Mouse (Mus musculus) small intestine, adult 2 months (tissue): Measurements from ENCODE around the gene Ppp4r4. TPM values are rescaled to one million over a fixed set of nuclear protein-coding genes. Genes with fewer than 3 reads are reported as not detected.

Source experiments
- H3K27ac ChIP-seq: fragments of 200-500 bp; 2 replicates; pipeline ENCODE4 v1.5.1; 2012; ENCODE audit warnings: low read depth, low read length, control low read depth, inconsistent platforms; ENCODE audit not compliant: insufficient read depth
- H3K27me3 ChIP-seq: fragments of 200-500 bp; 2 replicates; pipeline ENCODE4 v1.6.1; 2012; ENCODE audit warnings: mild to moderate bottlenecking, moderate library complexity, low read length, inconsistent platforms; ENCODE audit not compliant: control insufficient read depth, insufficient read depth
- H3K36me3 ChIP-seq: fragments of 200-500 bp; 2 replicates; pipeline ENCODE4 v1.6.1; 2012; ENCODE audit warnings: mild to moderate bottlenecking, low read length, control low read depth, inconsistent platforms; ENCODE audit not compliant: control insufficient read depth, insufficient read depth
- H3K4me1 ChIP-seq: fragments of 200-500 bp; 2 replicates; pipeline ENCODE4 v1.6.1; 2012; ENCODE audit warnings: low read length, inconsistent platforms, mixed read lengths; ENCODE audit not compliant: control insufficient read depth, insufficient read depth, insufficient read length
- H3K4me3 ChIP-seq: fragments of 200-500 bp; 2 replicates; pipeline ENCODE4 v1.5.1; 2012; ENCODE audit warnings: low read depth, mild to moderate bottlenecking, control low read depth, inconsistent platforms, low read length, moderate library complexity
- CTCF ChIP-seq: fragments of 200-500 bp; IDR thresholded peaks from 2 replicates; pipeline ENCODE4 v1.5.1; 2012; ENCODE audit warnings: low read depth, mild to moderate bottlenecking, control low read depth, inconsistent platforms, low read length, moderate library complexity, mixed read lengths; ENCODE audit not compliant: insufficient replicate concordance, insufficient read length; ENCODE audit errors: extremely low read depth
- POLR2A ChIP-seq: fragments of 200-500 bp; IDR thresholded peaks from 2 replicates; pipeline ENCODE4 v1.6.1; 2012; ENCODE audit warnings: low read depth, mild to moderate bottlenecking, control low read depth, inconsistent platforms, low read length, moderate library complexity
- WGBS: fragments of 180-500 bp; shearing (Covaris S2); methylation state at CpG from one replicate; pipeline ENCODE4 v1.1.7; 2018; 5-methylcytosine and 5-hydroxymethylcytosine counted together
- polyA plus RNA-seq: library from polyadenylated mRNA; depleted of rRNA; stranded (reverse); fragments of >200 nt; gene quantifications from 2 replicates; pipeline ENCODE4 v1.2.3, GENCODE M21; 2012

The Ppp4r4 gene
- polyA plus RNA-seq, 1 experiment: 0.24 TPM

DNA sequence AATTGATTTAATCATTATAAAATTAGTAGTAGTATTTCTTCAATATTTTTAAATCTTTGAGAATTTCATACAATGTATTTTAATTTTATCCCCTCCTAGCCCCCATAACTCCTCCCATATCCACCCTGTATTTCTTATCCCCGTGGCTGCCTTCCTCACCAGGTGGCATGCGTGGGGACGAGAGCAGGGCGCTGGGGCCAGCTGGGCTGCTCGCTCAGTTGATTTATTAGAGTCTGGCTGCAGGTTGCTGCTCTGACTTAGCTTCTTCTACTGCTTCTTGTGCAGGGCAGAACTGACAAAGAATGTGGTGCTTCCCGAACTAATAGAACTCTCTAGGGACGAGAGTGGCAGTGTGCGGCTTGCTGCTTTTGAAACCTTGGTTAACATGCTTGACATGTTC is 51.7 kb downstream of the Ppp4r4 start:
- Histone ChIP-seq H3K27me3 (no peaks in the 10 kb centered on the region; the same call in 1 of the 2 replicates), H3K4me3 (no peak overlapping the region), H3K4me1 (no peaks in the 10 kb centered on the region), H3K36me3 (no peaks in the 10 kb centered on the region), H3K27ac (no peak overlapping the region)
- TF ChIP-seq POLR2A: no peak
- no peak for TF ChIP-seq CTCF
- 83% methylated on average over 8 of the region's 8 CpGs for WGBS

DNA sequence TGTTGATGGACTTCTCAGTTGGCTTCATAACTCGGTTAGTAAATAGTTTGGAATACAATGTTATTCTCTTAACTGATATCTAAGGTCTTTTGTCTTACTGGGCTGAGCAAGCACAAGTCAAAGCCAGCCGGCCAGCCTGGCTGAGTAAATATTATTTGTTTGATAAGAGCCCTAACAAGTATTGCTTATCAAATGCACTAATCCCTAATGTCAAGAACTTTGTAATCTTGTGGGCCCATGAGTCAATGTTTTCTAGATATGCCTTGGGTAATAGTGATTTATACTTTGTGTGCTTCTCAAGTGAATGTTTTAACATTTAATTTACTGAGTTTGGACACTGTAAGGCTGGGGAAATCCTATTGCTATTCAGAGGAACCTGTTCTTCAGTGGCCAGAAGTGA is 66.3 kb downstream of the Ppp4r4 start:
- TF ChIP-seq CTCF: no peak
- TF ChIP-seq POLR2A: no peak
- 16% methylated on average over 2 of the region's 2 CpGs for WGBS
- Histone ChIP-seq H3K36me3 (no peaks in the 10 kb centered on the region), H3K27ac (no peak overlapping the region), H3K4me3 (no peak overlapping the region), H3K27me3 (0 out of 2 replicates have a peak, but pooled peaks cover 2% of the 10 kb centered on the region), H3K4me1 (no peaks in the 10 kb centered on the region)

GRCm38 (mm10) chr12:103600364-103600763 is 68.3 kb downstream of the Ppp4r4 start:
- Histone ChIP-seq H3K4me1 (no peaks in the 10 kb centered on the region), H3K27ac (no peak overlapping the region)

GRCm38 (mm10) chr12:103601839-103602238 is 69.8 kb downstream of the Ppp4r4 start:
- Histone ChIP-seq H3K36me3 (no peaks in the 10 kb centered on the region), H3K4me3 (no peak overlapping the region), H3K27ac (no peak overlapping the region), H3K27me3 (0 out of 2 replicates have a peak, but pooled peaks cover 2% of the 10 kb centered on the region), H3K4me1 (no peaks in the 10 kb centered on the region)
- TF ChIP-seq POLR2A (no peak), CTCF (no peak)
- 86% methylated on average over 3 of the region's 3 CpGs for WGBS

More at GRCm38 (mm10) chr12:103600364-103600763, 68.3 kb downstream of the Ppp4r4 start:
- H3K36me3 ChIP-seq: no peaks in the 10 kb centered on the region
- 70% methylated on average over 3 of the region's 3 CpGs for WGBS
- H3K4me3 ChIP-seq: no peak overlapping the region
- H3K27me3 ChIP-seq: 0 out of 2 replicates have a peak, but pooled peaks cover 2% of the 10 kb centered on the region
- TF ChIP-seq CTCF (no peak), POLR2A (no peak)

DNA sequence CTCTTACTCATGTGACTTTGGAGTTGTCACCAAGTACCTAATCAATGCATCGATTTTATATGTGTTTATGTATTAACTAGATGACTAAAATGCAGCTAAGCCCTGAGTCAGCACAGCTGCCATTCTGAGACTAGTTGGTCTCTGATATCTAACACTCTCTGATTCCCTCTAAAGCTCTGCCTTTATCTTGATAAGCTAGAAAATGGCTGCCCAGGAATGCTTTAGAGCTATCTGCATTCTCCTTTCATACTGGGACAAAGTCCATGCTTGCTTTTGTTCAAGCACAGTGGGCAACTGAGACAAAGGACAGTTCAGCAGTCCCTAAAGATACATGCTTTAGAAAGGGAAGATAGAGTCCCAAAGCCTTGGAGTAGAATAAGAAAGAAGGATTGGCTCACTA is 83.1 kb downstream of the Ppp4r4 start:
- no peaks in the 10 kb centered on the region for H3K36me3 ChIP-seq
- TF ChIP-seq POLR2A: no peak
- TF ChIP-seq CTCF: no peak
- no peaks in the 10 kb centered on the region for H3K4me1 ChIP-seq
- 59% methylated on average over 1 of the region's 1 CpGs for WGBS
- H3K27me3 ChIP-seq: no peaks in the 10 kb centered on the region
- H3K27ac ChIP-seq: no peak overlapping the region
- H3K4me3 ChIP-seq: no peak overlapping the region

DNA sequence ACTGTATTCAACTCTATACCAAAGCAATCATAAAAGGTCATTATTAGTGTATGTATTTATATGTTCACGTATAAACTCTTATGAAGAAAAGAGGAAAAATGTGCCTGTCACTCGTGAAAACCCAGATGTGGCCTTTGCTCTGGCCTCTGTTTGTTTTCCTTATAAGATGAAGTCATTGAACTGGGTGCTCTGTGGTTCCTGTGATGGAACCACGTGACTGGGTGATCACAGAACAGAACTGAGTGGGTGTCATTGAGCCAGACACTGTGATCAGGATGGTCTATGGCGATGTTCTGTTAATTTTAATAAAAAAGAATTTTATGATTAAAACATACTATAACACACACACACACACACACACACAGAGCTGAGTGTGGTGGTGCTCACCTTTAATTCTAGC is 83.7 kb downstream of the Ppp4r4 start:
- H3K4me3 ChIP-seq: no peak overlapping the region
- 43% methylated on average over 4 of the region's 4 CpGs for WGBS
- H3K4me1 ChIP-seq: no peaks in the 10 kb centered on the region
- TF ChIP-seq CTCF (no peak), POLR2A (no peak)
- no peaks in the 10 kb centered on the region for H3K27me3 ChIP-seq
- H3K27ac ChIP-seq: no peak overlapping the region
- no peaks in the 10 kb centered on the region for H3K36me3 ChIP-seq

GRCm38 (mm10) chr12:103616860-103617261 is 84.8 kb downstream of the Ppp4r4 start:
- 32% methylated on average over 10 of the region's 10 CpGs for WGBS
- H3K36me3 ChIP-seq: no peaks in the 10 kb centered on the region
- H3K4me1 ChIP-seq: no peaks in the 10 kb centered on the region
- H3K27ac ChIP-seq: no peak overlapping the region
- no peak for TF ChIP-seq POLR2A
- no peak for TF ChIP-seq CTCF
- H3K4me3 ChIP-seq: no peak overlapping the region
- no peaks in the 10 kb centered on the region for H3K27me3 ChIP-seq
